Mouse (Mus musculus) liver, postnatal 0 days (tissue): ENCODE data around the gene Fbxo9.

Source experiments
- CTCF ChIP-seq: sonication (generic); IDR thresholded peaks from 2 replicates; pipeline ENCODE4 v1.5.1; 2016; ENCODE audit warnings: antibody characterized with exemption, low read depth
- EP300 ChIP-seq: IDR thresholded peaks from 2 replicates; pipeline ENCODE4 v1.6.1; 2016; ENCODE audit warnings: antibody characterized with exemption, low read depth, mild to moderate bottlenecking

- TF ChIP-seq CTCF (peak; percentile 60), EP300 (no peak)
Observed at GRCm38 (mm10) chr9:78096376-78096775, 12.5 kb downstream of the Fbxo9 start.
